Mouse (Mus musculus): ENCODE measurements at regions not wholly inside any gene's neighbourhood (a gene's known extent, or its start where the extent isn't known, plus 50 kb on each side); places are given as distances from the start of the nearest gene placed in this dataset.

- TF ChIP-seq CTCF (conservative IDR thresholded peaks at IDR 0.05; ENCODE audit: low read length) (no peak), POU5F1 (IDR thresholded peaks at IDR 0.05; ENCODE audit: borderline replicate concordance, low read length) (no peak)
These were observed 131.5 kb upstream of the Nav3 start for GRCm38 (mm10) chr10:110587529-110587928.

Measured in E14TG2a.4 (cell line).